Mouse (Mus musculus) olfactory bulb, adult 2 months (tissue): ENCODE measurements around the gene Ikzf1.
A peak's percentile ranks its signal among the peaks of the same experiment; 100 is the strongest.

ENCODE experiments used
- CTCF ChIP-seq: fragments of 200-500 bp; IDR thresholded peaks from 2 replicates; pipeline ENCODE4 v1.5.1; 2012; ENCODE audit warnings: low read depth, mild to moderate bottlenecking, low read length, moderate library complexity; ENCODE audit not compliant: insufficient read depth
- POLR2A ChIP-seq: fragments of 200-500 bp; IDR thresholded peaks from 2 replicates; pipeline ENCODE4 v1.6.1; 2012; ENCODE audit warnings: mild to moderate bottlenecking, low read depth, low read length, moderate library complexity; ENCODE audit not compliant: insufficient read depth

DNA sequence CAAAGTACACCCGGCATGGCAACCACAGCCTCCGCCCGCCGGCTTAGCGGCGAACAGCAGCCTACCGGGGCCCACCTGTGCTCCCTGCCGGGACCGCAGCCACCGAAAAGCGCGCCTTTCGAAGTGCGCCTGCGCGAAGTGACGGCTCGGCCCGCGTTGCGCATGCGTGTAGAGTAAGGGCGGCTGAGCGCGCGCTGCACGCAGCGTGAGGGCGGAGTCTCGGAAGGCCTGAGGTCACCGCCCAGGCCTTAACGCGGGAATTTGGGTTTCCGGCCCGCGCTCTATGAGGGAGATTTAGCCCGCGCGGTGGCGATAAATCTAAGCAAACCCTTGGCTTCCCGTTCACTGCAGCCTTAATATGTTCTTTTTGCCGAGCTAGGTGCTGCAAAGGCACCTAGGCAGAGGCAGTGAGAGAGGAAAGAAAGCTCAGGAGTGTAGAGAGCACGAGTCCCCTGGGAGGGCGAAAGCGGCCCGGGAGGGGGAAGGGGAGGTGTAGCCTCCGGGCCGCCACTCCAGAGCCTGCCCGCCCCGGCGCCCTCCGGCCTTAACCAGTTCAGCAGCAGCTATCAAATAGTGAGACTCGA, 124.1 kb downstream of the Ikzf1 start, which contains the start of gene Fignl1:
- TF ChIP-seq CTCF (no peak), POLR2A (0 out of 2 replicates have a peak, but pooled peaks have one; percentile 36)
